Mouse (Mus musculus) granulocyte monocyte progenitor cell, adult 5-6 weeks (primary cell): Measurements from ENCODE around the gene Rgs10. TPM values are rescaled to one million over a fixed set of nuclear protein-coding genes. Genes with fewer than 3 reads are reported as not detected.
A peak's percentile ranks its signal among the peaks of the same experiment; 100 is the strongest.
"Not testable (repeated sequence)": the region's sequence is repeated elsewhere in the genome, so short reads cannot be mapped to it uniquely, and the experiment has no call there.

Source experiments
- ATAC-seq: replicated peaks from 2 replicates; pipeline ENCODE4 v1.8.0; 2016; ENCODE audit warnings: mild to moderate bottlenecking, moderate TSS enrichment, inconsistent platforms; ENCODE audit not compliant: poor library complexity, severe bottlenecking
- total RNA-seq, 2 experiments: library from RNA; stranded (forward) in 1 of 2; stranded (reverse) in 1 of 2; fragments of 200-712, 200-1000 nt in 1 of 2; fragments of >200 nt in 1 of 2; fragmentation: Nextera tagmentation in 1 of 2; gene quantifications; 2 replicates each; pipeline ENCODE4 v1.2.3; 2014 to 2017

Rgs10 gene
- total RNA-seq, 2 experiments from 2014 or later: 36.1 to 96.4 TPM

DNA sequence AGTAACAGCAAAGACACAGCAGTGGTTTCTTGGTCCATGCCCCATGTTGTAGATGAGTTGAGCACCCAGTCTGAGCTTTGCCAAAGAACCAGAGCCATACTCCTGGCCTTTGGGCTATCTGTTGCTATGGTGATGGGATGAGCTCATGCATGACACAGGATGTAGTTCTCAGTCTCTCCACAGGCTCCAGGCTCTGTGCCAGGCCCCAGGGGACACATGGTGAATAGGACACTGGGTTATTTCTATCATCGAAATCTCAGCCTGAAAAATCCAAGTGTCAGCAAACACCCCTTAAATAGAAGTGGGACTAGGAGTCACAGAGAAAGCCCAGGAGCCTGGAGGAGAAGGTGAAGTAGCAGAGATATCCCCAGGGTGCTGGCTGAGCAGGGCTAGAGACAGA, 70.0 kb downstream of the Rgs10 start:
- ATAC-seq: no peak

GRCm38 (mm10) chr7:128346991-128347390, 71.6 kb downstream of the Rgs10 start:
- no peak for ATAC-seq

DNA sequence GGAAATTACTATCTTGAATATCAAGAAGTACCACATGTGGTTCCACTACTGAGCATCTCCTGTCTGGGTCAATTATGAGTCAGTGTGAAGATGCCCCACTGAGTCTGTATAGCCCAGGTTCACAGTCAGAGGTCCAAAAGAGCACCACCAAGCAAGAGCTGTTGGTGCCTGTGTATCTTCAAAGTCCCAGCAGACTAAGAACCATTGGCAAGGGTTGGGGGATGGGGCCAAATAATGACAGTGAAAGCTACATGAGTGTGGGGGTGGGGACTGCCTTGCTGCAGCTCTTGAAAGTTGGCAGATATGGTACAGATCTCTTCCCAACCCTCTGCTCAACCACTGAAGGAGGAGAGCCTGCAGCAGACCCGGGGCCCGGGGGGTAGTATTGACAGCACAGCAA, 72.0 kb downstream of the Rgs10 start:
- no peak for ATAC-seq

GRCm38 (mm10) chr7:128345691-128346090, 72.9 kb downstream of the Rgs10 start:
- ATAC-seq: no peak

- peak; percentile 84 for ATAC-seq
Observed at GRCm38 (mm10) chr7:128344928-128345653, 73.5 kb downstream of the Rgs10 start.

DNA sequence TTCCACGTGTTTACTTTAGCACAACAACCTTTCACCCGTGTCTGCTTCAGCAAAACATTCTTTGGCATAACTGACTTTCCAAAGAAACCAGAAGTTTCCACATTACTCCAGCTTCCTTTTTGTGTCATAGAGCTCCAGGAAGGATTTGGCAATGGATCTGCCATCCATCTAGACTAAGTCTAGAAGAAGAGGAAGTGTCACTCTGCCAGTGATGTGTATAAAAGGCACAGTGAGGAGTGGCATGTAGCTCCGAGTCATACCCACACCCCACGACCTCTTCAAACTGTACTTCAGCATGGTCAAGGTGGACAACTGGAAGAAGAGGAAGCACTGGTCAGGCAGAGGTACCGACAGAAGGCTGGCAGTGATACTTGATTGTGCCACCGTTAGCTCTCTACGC, 74.1 kb downstream of the Rgs10 start:
- ATAC-seq: peak; percentile 95

DNA sequence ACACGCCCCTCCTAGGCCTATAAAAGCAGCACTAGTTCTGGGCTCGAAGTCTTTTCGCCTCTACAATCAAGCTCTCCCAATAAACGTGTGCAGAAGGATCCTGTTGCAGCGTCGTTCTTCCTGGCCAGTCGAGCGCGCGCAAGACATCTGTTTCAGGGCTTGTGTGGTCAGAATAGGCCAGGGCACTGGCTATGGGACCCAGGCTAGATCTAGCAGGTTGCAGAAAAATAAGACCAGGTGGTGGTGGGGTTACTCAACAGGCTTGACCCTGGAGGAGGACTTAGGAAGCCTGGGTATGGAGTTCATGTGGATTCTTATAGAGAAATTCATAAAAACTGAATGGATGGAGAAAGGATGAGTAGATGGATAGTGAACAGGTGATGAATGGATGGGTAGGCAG, 75.9 kb downstream of the Rgs10 start:
- ATAC-seq: not testable (repeated sequence)

DNA sequence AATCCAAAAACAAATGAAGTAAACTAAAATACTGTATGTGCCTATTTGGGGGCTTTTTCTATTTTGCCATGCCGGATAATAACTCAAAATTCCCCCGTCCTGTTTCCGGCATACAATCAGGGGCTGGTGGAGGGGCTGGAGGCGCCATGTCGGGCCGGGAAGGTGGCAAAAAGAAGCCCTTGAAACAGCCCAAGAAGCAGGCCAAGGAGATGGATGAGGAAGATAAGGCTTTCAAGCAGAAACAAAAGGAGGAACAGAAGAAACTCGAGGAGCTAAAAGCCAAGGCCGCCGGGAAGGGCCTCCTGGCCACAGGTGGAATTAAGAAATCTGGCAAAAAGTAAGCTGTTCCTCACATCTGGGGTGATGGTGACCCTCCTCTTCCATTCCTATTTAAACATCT, 78.2 kb downstream of the Rgs10 start:
- ATAC-seq: not testable (repeated sequence)

GRCm38 (mm10) chr7:128332896-128333295, 85.7 kb downstream of the Rgs10 start:
- peak; percentile 100 for ATAC-seq

DNA sequence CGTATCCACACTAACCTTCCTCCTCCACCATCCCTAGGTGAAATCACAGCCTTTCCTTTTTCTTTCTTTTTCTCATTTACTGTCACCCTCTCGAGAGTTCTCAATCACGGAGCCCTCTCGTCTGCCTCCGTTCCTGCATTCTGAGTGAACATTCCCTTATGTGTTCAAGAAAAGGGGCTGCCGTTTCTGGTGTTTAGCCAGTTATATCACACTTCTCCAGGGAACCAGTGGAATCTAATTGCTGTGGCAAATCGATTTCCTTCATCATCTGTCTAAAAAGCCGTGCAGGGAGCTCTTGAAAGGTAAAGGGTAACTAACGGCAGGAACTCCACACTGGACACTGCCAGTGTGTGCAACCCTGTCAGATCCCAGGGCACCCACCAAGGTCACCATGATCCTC, 87.6 kb downstream of the Rgs10 start:
- no peak for ATAC-seq

DNA sequence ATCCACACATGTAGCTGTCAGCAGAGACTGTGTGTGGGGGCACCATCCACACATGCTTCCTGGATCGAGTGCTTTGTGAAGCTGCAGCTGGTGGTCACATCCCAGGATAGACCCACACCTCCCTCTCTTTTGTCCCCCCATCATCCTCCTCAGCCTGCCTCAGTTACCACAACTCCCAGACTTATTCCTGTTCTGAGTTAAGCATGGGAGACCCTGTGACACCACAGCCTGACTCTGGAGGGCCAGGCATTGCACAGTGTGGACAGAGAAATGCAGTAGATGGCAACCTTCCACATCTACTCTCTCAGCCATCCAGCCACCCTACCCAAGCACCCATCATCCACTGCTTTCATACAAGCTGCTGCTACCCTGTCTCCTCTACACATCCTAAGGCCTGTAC, 93.6 kb downstream of the Rgs10 start:
- no peak for ATAC-seq

Other genes starting within 250 kb of the Rgs10 start
- gene Cox6a2, start 212.4 kb downstream of the Rgs10 start, total RNA-seq (2014; fragmentation: Nextera tagmentation): 7.4 TPM in 1 of 2 replicates, not detected in the other
- 0.34 and 1.1 TPM in 2 replicates for gene Cox6a2, start 212.4 kb downstream of the Rgs10 start, total RNA-seq (2017)
- gene Armc5, start 181.4 kb downstream of the Rgs10 start, total RNA-seq (2014; fragmentation: Nextera tagmentation): 6.0 and 15.4 TPM in 2 replicates
- 9.3 and 9.6 TPM in 2 replicates for gene Armc5, start 181.4 kb downstream of the Rgs10 start, total RNA-seq (2017)
- gene 9130023H24Rik, start 180.7 kb downstream of the Rgs10 start, total RNA-seq (2014; fragmentation: Nextera tagmentation): 1.8 and 2.3 TPM in 2 replicates
- gene 9130023H24Rik, start 180.7 kb downstream of the Rgs10 start, total RNA-seq (2017): 5.2 and 6.6 TPM in 2 replicates
- 0.06 and 1.2 TPM in 2 replicates for gene Tgfb1i1, start 171.9 kb downstream of the Rgs10 start, total RNA-seq (2014; fragmentation: Nextera tagmentation)
- gene Tgfb1i1, start 171.9 kb downstream of the Rgs10 start, total RNA-seq (2017): not detected in 2 replicates
- gene Slc5a2, start 153.1 kb downstream of the Rgs10 start, total RNA-seq (2014; fragmentation: Nextera tagmentation): not detected in 2 replicates
- not detected in 2 replicates for gene Slc5a2, start 153.1 kb downstream of the Rgs10 start, total RNA-seq (2017)
- 37.7 and 45.6 TPM in 2 replicates for gene BC017158, start 120.6 kb downstream of the Rgs10 start, total RNA-seq (2014; fragmentation: Nextera tagmentation)
- 18.4 and 24.8 TPM in 2 replicates for gene BC017158, start 120.6 kb downstream of the Rgs10 start, total RNA-seq (2017)
- 157 TPM in 2 replicates for gene Tial1, start 43.0 kb upstream of the Rgs10 start, total RNA-seq (2014; fragmentation: Nextera tagmentation)
- 66.7 and 68.0 TPM in 2 replicates for gene Tial1, start 43.0 kb upstream of the Rgs10 start, total RNA-seq (2017)
- gene Bag3, start 104.9 kb upstream of the Rgs10 start, total RNA-seq (2014; fragmentation: Nextera tagmentation): 8.0 and 9.8 TPM in 2 replicates
- gene Bag3, start 104.9 kb upstream of the Rgs10 start, total RNA-seq (2017): 5.6 and 7.0 TPM in 2 replicates
- gene Inpp5f, start 192.6 kb upstream of the Rgs10 start, total RNA-seq (2014; fragmentation: Nextera tagmentation): 9.5 and 11.4 TPM in 2 replicates
- 8.7 and 17.9 TPM in 2 replicates for gene Inpp5f, start 192.6 kb upstream of the Rgs10 start, total RNA-seq (2017)